Mouse (Mus musculus): ENCODE results near the gene Gabpa. TPM values are rescaled to one million over a fixed set of nuclear protein-coding genes. Genes with fewer than 3 reads are reported as not detected.

Gene Gabpa
- 35.5 and 37.5 TPM in 2 replicates for polyA plus RNA-seq (2016; fragmentation: Nextera tagmentation; extraction: Ambion mirVana)

GRCm38 (mm10) chr16:84834745-84835440 is at the start of gene Gabpa:
TSS of gene Gabpa (plus strand) at chr16:84834925.
- WGBS, result under 1% methylated on average over 52 of the region's 52 CpGs
- Histone ChIP-seq H3K27me3 (ENCODE audit: low read depth, poor library complexity, severe bottlenecking) (no peaks in the 10 kb centered on the region), H3K36me3 (peaks cover 52% of the 10 kb centered on the region)

DNA sequence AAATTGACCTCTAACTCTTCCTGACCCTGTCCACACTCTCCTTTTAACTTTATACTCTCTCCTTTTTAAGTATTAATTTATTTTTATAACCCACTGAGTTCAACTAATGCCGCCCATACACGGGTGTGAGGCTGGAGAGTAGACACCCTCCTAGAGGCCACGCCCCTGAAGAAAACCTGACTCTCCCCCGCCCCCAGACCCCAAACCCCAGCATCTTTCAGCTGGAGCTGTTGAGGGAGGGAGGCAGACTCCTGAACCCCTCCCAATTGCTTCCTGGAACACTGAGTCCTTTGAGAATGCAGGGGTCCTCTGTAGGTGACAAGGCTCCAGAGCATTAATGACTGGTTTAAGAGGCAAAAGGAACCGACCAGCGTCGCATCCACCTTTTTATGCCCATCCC is 49.8 kb upstream of the Gabpa start:
- 10% methylated on average over 7 of the region's 7 CpGs for WGBS
- peaks cover 33% of the 10 kb centered on the region for H3K36me3 ChIP-seq
- no peaks in the 10 kb centered on the region for H3K9me3 ChIP-seq (replicated peaks)
- peaks cover 21% of the 10 kb centered on the region for H3K4me1 ChIP-seq
- H3K4me3 ChIP-seq, result 0 out of 2 replicates have a peak overlapping the region, but pooled peaks have one; percentile 2
- H3K27me3 ChIP-seq (ENCODE audit: low read depth, poor library complexity, severe bottlenecking), result no peaks in the 10 kb centered on the region
- peak; percentile 15 for DNase-seq (ENCODE audit: low spot score)
- no peak overlapping the region for H3K27ac ChIP-seq (replicated peaks)

More at GRCm38 (mm10) chr16:84834745-84835440, at the start of gene Gabpa:
- Histone ChIP-seq H3K27ac (replicated peaks) (peak within 1 kb of the TSS; percentile 99), H3K4me1 (peaks cover 26% of the 10 kb centered on the region), H3K4me3 (peak within 1 kb of the TSS; percentile 94), H3K9me3 (replicated peaks) (no peaks in the 10 kb centered on the region)
- DNase-seq (ENCODE audit: low spot score), result peak; percentile 93

- no peak for DNase-seq (ENCODE audit: low spot score)
- H3K9me3 ChIP-seq (replicated peaks), result 0 out of 2 replicates have a peak, but pooled peaks cover 6% of the 10 kb centered on the region
- H3K27ac ChIP-seq (replicated peaks), result no peak overlapping the region
- no peaks in the 10 kb centered on the region for H3K4me1 ChIP-seq
- H3K4me3 ChIP-seq, result no peak overlapping the region
- H3K36me3 ChIP-seq, result peaks cover 55% of the 10 kb centered on the region
- H3K27me3 ChIP-seq (ENCODE audit: low read depth, poor library complexity, severe bottlenecking), result no peaks in the 10 kb centered on the region
- 94% methylated on average over 2 of the region's 2 CpGs for WGBS
Observed at GRCm38 (mm10) chr16:84790595-84791165, 44.0 kb upstream of the Gabpa start.

DNA sequence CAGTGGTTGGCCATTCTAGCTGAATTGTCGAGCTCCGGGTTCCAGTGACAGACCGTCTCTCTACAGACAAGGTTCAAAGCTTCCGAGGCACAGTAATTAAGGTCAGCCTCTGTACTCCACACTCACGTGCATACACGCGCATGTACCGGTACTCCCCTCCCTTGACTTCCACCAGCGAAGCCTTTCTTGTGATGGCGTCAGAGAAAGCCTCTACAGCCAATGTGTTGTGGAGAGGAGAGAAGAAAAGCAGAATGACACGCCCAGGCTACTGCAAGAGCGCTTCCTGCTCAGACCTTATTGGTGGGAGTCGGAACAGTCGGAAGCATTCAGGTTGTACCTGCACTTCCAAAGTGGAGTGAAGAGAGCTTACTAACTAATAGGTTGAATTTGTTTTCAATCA is 41.3 kb upstream of the Gabpa start:
- 89% methylated on average over 14 of the region's 14 CpGs for WGBS
- no peak overlapping the region for H3K27ac ChIP-seq (replicated peaks)
- no peaks in the 10 kb centered on the region for H3K4me1 ChIP-seq
- H3K36me3 ChIP-seq, result peaks cover 40% of the 10 kb centered on the region
- DNase-seq (ENCODE audit: low spot score), result no peak
- H3K27me3 ChIP-seq (ENCODE audit: low read depth, poor library complexity, severe bottlenecking), result no peaks in the 10 kb centered on the region
- no peak overlapping the region for H3K4me3 ChIP-seq
- 0 out of 2 replicates have a peak, but pooled peaks cover 6% of the 10 kb centered on the region for H3K9me3 ChIP-seq (replicated peaks)

DNA sequence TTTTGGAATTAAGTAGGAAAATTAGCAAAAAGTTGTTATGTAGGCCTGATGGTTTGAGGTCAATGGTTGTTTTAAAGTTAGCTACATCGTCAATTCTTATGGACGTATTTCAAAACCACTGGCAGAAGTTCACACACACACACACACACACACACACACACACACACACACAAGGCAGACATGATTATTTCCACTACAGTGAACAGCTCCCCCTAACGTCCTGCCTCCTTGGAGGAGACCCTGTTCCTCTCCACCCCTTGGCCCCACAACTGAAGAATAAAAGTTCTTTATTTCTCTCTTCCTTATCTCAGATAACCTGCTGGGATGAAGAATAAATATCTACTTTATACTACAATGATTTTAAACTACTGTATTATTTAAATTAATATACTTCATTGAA is 39.4 kb upstream of the Gabpa start:
- Histone ChIP-seq H3K27ac (replicated peaks) (no peak overlapping the region), H3K36me3 (peaks cover 20% of the 10 kb centered on the region), H3K9me3 (replicated peaks) (0 out of 2 replicates have a peak, but pooled peaks cover 6% of the 10 kb centered on the region), H3K4me1 (no peaks in the 10 kb centered on the region), H3K27me3 (ENCODE audit: low read depth, poor library complexity, severe bottlenecking) (no peaks in the 10 kb centered on the region), H3K4me3 (no peak overlapping the region)
- DNase-seq (ENCODE audit: low spot score), result no peak
- 82% methylated on average over 3 of the region's 3 CpGs for WGBS

DNA sequence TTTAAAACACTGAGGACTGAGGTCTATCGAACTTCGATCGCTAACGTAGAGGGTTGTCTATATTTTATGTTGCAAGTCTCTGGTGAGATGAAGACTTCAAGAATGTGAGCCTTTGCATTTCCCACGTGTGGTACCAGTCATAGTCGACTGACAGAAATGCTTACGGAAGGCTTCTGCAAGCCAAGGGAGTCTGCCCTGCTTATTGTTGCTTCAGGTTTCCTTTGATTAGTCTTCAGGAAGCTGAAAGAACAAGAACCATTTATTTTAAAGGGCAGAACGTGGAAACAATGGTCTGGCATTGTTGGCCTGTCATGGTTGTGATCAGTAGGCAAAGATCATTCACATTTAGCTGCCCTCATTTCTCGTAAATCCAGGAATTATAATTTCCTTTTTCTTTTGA is 38.0 kb upstream of the Gabpa start:
- no peak overlapping the region for H3K27ac ChIP-seq (replicated peaks)
- no peaks in the 10 kb centered on the region for H3K27me3 ChIP-seq (ENCODE audit: low read depth, poor library complexity, severe bottlenecking)
- no peak for DNase-seq (ENCODE audit: low spot score)
- H3K4me1 ChIP-seq, result no peaks in the 10 kb centered on the region
- H3K4me3 ChIP-seq, result no peak overlapping the region
- no peaks in the 10 kb centered on the region for H3K9me3 ChIP-seq (replicated peaks)
- 83% methylated on average over 9 of the region's 9 CpGs for WGBS
- H3K36me3 ChIP-seq, result peaks cover 13% of the 10 kb centered on the region

- Histone ChIP-seq H3K27me3 (ENCODE audit: low read depth, poor library complexity, severe bottlenecking) (no peaks in the 10 kb centered on the region), H3K4me1 (no peaks in the 10 kb centered on the region), H3K4me3 (no peak overlapping the region), H3K27ac (replicated peaks) (no peak overlapping the region), H3K9me3 (replicated peaks) (no peaks in the 10 kb centered on the region), H3K36me3 (peaks cover 22% of the 10 kb centered on the region)
- WGBS, result 86% methylated on average over 1 of the region's 2 CpGs
- no peak for DNase-seq (ENCODE audit: low spot score)
Observed at GRCm38 (mm10) chr16:84800038-84800437, 34.7 kb upstream of the Gabpa start.

DNA sequence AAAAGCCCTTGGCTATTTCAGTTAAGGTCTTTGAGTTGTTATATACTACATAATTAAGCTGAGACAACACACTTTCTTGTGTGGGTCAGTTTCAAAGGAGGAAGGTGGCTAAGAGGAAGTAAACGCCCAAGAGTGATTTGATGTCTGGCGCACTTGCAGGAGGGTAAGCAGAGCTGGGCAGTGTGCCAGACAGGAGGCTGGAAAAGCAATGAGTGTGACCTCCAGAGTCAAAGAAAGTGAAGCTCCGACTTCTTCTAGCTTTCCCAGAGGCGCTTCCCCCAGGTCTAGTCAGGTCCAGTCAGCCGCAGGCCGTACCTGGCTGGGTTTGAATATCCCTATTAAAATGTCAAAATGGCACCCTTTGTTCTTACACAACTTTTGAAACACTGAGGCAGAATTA is 32.5 kb upstream of the Gabpa start:
- 95% methylated on average over 6 of the region's 6 CpGs for WGBS
- Histone ChIP-seq H3K27me3 (ENCODE audit: low read depth, poor library complexity, severe bottlenecking) (no peaks in the 10 kb centered on the region), H3K4me3 (no peak overlapping the region), H3K27ac (replicated peaks) (no peak overlapping the region), H3K36me3 (peaks cover 44% of the 10 kb centered on the region), H3K4me1 (no peaks in the 10 kb centered on the region), H3K9me3 (replicated peaks) (no peaks in the 10 kb centered on the region)
- DNase-seq (ENCODE audit: low spot score), result no peak

GRCm38 (mm10) chr16:84804866-84805265 is 29.9 kb upstream of the Gabpa start:
- 88% methylated on average over 5 of the region's 5 CpGs for WGBS
- no peak for DNase-seq (ENCODE audit: low spot score)
- Histone ChIP-seq H3K9me3 (replicated peaks) (no peaks in the 10 kb centered on the region), H3K4me3 (no peak overlapping the region), H3K4me1 (no peaks in the 10 kb centered on the region), H3K27me3 (ENCODE audit: low read depth, poor library complexity, severe bottlenecking) (no peaks in the 10 kb centered on the region), H3K27ac (replicated peaks) (no peak overlapping the region), H3K36me3 (peaks cover 68% of the 10 kb centered on the region)

DNA sequence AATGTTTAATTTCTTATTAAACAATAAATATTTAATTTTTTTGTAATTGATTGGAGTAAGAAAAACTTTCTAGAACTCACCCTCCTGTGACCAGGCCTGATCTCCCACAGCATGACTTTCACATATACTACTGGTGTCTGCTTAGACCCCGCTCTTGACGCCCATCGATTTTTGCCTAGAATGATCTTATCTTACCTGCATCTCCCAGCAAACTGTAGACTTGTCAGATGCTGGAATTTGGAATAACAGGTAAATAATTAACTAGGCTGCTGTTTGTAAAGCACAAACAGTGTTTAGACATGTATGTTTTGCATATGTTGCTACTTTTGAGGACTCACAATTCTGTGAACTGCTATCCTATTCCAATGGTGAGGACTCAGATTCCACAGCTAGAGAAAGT is 28.6 kb upstream of the Gabpa start:
- DNase-seq (ENCODE audit: low spot score), result no peak
- Histone ChIP-seq H3K36me3 (peaks cover 80% of the 10 kb centered on the region), H3K27me3 (ENCODE audit: low read depth, poor library complexity, severe bottlenecking) (no peaks in the 10 kb centered on the region), H3K9me3 (replicated peaks) (no peaks in the 10 kb centered on the region), H3K27ac (replicated peaks) (no peak overlapping the region), H3K4me3 (no peak overlapping the region), H3K4me1 (no peaks in the 10 kb centered on the region)
- WGBS, result 94% methylated on average over 3 of the region's 3 CpGs

DNA sequence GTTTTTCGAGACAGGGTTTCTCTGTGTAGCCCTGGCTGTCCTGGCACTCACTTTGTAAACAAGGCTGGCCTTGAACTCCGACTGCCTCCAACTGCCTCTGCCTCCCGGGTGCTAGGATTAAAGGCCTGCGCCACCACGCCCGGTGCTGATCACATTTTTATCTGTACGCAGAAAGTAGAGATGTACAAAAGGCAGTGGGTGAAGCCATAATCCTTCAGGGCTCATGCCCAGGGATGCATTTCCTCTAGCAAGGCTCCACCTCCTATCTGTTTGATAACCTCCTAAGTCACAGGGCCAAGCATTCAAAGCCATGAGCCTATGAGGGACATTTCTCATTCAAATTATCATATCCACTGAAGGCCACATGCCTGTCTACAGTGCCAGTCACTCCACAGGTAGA is 26.9 kb upstream of the Gabpa start:
- DNase-seq (ENCODE audit: low spot score), result no peak
- Histone ChIP-seq H3K4me1 (no peaks in the 10 kb centered on the region), H3K9me3 (replicated peaks) (no peaks in the 10 kb centered on the region), H3K36me3 (peaks cover 86% of the 10 kb centered on the region), H3K4me3 (no peak overlapping the region), H3K27ac (replicated peaks) (no peak overlapping the region), H3K27me3 (ENCODE audit: low read depth, poor library complexity, severe bottlenecking) (no peaks in the 10 kb centered on the region)
- WGBS, result 96% methylated on average over 7 of the region's 7 CpGs

DNA sequence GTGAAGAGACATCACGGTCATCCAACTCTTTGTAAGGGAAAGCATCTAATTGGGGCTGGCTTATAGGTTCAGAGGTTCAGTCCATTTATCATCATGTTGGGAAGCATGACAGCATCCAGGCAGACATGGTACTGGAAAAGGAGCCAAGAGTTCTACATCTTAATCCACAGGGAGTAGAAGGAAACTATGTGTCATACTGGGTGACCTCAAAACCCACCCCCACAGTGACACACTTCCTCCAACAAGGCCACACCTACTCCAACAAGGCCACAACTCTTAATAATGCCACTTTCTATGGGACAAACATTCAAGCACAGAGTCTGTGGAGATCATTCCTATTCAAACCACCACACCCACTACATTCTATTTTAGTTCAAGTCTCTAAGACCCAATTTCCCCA is 24.5 kb upstream of the Gabpa start:
- Histone ChIP-seq H3K9me3 (replicated peaks) (no peaks in the 10 kb centered on the region), H3K27ac (replicated peaks) (no peak overlapping the region), H3K36me3 (peaks cover 93% of the 10 kb centered on the region), H3K27me3 (ENCODE audit: low read depth, poor library complexity, severe bottlenecking) (no peaks in the 10 kb centered on the region), H3K4me3 (no peak overlapping the region), H3K4me1 (no peaks in the 10 kb centered on the region)
- no peak for DNase-seq (ENCODE audit: low spot score)
- 98% methylated on average over 1 of the region's 1 CpGs for WGBS

DNA sequence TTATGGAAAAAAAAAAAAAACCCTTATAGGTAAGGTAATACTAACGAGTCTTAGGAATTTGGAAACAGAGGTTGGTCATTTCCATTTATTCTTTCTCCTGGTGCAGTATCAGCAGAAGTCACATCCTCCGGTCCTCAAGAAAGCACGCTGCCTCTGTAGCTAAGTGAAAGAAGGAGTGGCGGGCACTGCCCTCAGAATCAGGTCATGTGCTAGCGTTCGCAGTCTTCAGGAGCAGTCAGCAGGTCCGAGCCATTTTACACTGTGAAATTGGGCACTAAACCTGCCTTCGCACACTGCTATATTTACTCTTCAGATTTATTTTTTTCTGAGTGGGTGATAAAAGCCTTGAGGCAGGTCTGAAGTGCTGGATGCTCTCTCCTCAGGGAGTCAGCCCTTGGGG is 20.9 kb upstream of the Gabpa start:
- no peak for DNase-seq (ENCODE audit: low spot score)
- Histone ChIP-seq H3K4me1 (no peaks in the 10 kb centered on the region), H3K27me3 (ENCODE audit: low read depth, poor library complexity, severe bottlenecking) (no peaks in the 10 kb centered on the region), H3K36me3 (peaks cover 78% of the 10 kb centered on the region), H3K4me3 (no peak overlapping the region), H3K9me3 (replicated peaks) (no peaks in the 10 kb centered on the region), H3K27ac (replicated peaks) (no peak overlapping the region)
- whole genome bisulfite sequencing, result 92% methylated on average over 8 of the region's 8 CpGs
